Mouse (Mus musculus) stomach, embryonic 16.5 days (tissue): ENCODE measurements around the gene Elovl1. TPM values are rescaled to one million over a fixed set of nuclear protein-coding genes. Genes with fewer than 3 reads are reported as not detected.

Source experiments
- ATAC-seq: fragments of 200-750 bp; cut with Nextera tagmentation; 2 replicates; pipeline ENCODE4 v1.8.0; 2017; ENCODE audit warnings: moderate number of reproducible peaks, moderate TSS enrichment; ENCODE audit not compliant: insufficient read depth, low FRiP score
- H3K27ac ChIP-seq: fragments of 300-500 bp; sonication (generic); 2 replicates; pipeline ENCODE4 v1.5.1; 2014; ENCODE audit warnings: low read length
- H3K27me3 ChIP-seq: fragments of 300-500 bp; sonication (generic); 2 replicates; pipeline ENCODE4 v1.6.1; 2014; ENCODE audit warnings: low read length, control low read depth, mixed read lengths; ENCODE audit not compliant: control insufficient read depth, insufficient read depth
- H3K36me3 ChIP-seq: fragments of 300-500 bp; sonication (generic); 2 replicates; pipeline ENCODE4 v1.6.1; 2014; ENCODE audit warnings: low read length; ENCODE audit not compliant: control insufficient read depth, insufficient read depth
- H3K4me1 ChIP-seq: fragments of 300-500 bp; sonication (generic); 2 replicates; pipeline ENCODE4 v1.6.1; 2014; ENCODE audit warnings: low read length, control low read depth, mixed read lengths; ENCODE audit not compliant: control insufficient read depth, insufficient read depth
- H3K4me2 ChIP-seq: fragments of 300-500 bp; sonication (generic); 2 replicates; pipeline ENCODE4 v1.6.1; 2014; ENCODE audit warnings: low read depth, low read length, mixed read lengths
- H3K4me3 ChIP-seq: fragments of 300-500 bp; sonication (generic); replicated peaks from 2 replicates; pipeline ENCODE4 v1.5.1; 2014; ENCODE audit warnings: mild to moderate bottlenecking, low read length
- H3K9ac ChIP-seq: fragments of 300-500 bp; sonication (generic); 2 replicates; pipeline ENCODE4 v1.6.1; 2014; ENCODE audit warnings: low read length
- H3K9me3 ChIP-seq: fragments of 300-500 bp; sonication (generic); replicated peaks from 2 replicates; pipeline ENCODE4 v1.6.1; 2016; ENCODE audit warnings: low read length, control low read depth; ENCODE audit not compliant: control insufficient read depth
- WGBS: fragments of 180-500 bp; shearing (Covaris S2); extraction: QIAGEN DNeasy Blood & Tissue Kit; methylation state at CpG from one replicate; pipeline ENCODE4 v1.1.7; 2014; 5-methylcytosine and 5-hydroxymethylcytosine counted together
- polyA plus RNA-seq: library from polyadenylated mRNA; unstranded; fragments of >200 nt; fragmentation: Nextera tagmentation; extraction: Ambion mirVana; gene quantifications from 2 replicates; pipeline ENCODE4 v1.2.1, GENCODE M21; 2015

Gene Elovl1
- polyA plus RNA-seq, 1 experiment from 2014 or later = 171 TPM

- H3K4me3 ChIP-seq = no peak overlapping the region
- H3K27me3 ChIP-seq = no peaks in the 10 kb centered on the region
- no peaks in the 10 kb centered on the region for H3K4me1 ChIP-seq
- H3K27ac ChIP-seq = no peak overlapping the region
- ATAC-seq = no peak
- 63% methylated on average over 15 of the region's 15 CpGs for WGBS
- H3K9ac ChIP-seq = no peak overlapping the region
- no peaks in the 10 kb centered on the region for H3K9me3 ChIP-seq
- H3K36me3 ChIP-seq = no peaks in the 10 kb centered on the region
- no peak overlapping the region for H3K4me2 ChIP-seq
Measured at GRCm38 (mm10) chr4:118476773-118477530, 49.1 kb downstream of the Elovl1 start.

Other genes with a start within 250 kb of the Elovl1 start
- gene Kdm4a, start 248.1 kb upstream of the Elovl1 start, polyA plus RNA-seq = 27.1 and 28.6 TPM in 2 replicates
- 86.0 and 93.0 TPM in 2 replicates for gene Ptprf, start 136.7 kb upstream of the Elovl1 start, polyA plus RNA-seq
- gene Szt2, start 18.8 kb upstream of the Elovl1 start, polyA plus RNA-seq = 6.7 and 6.8 TPM in 2 replicates
- gene Med8, start 18.8 kb upstream of the Elovl1 start, polyA plus RNA-seq = 91.0 and 92.0 TPM in 2 replicates
- gene Cdc20, start 9.3 kb downstream of the Elovl1 start, polyA plus RNA-seq = 192 TPM in 2 replicates
- gene Mpl, start 29.4 kb downstream of the Elovl1 start, polyA plus RNA-seq = 0.48 and 0.50 TPM in 2 replicates
- 25.4 and 27.6 TPM in 2 replicates for gene Tie1, start 62.0 kb downstream of the Elovl1 start, polyA plus RNA-seq
- gene 2610528J11Rik, start 98.9 kb downstream of the Elovl1 start, polyA plus RNA-seq = 31.8 and 36.6 TPM in 2 replicates
- 16.7 and 24.0 TPM in 2 replicates for gene Tmem125, start 116.0 kb downstream of the Elovl1 start, polyA plus RNA-seq
- 0.25 TPM in 2 replicates for gene Cfap57, start 192.7 kb downstream of the Elovl1 start, polyA plus RNA-seq
- gene Ebna1bp2, start 192.7 kb downstream of the Elovl1 start, polyA plus RNA-seq = 117 and 120 TPM in 2 replicates
- not detected in 2 replicates for gene Olfr62, start 230.9 kb downstream of the Elovl1 start, polyA plus RNA-seq